ENCODE assay signal across 23 mouse cellular contexts in the genomic region with DNA sequence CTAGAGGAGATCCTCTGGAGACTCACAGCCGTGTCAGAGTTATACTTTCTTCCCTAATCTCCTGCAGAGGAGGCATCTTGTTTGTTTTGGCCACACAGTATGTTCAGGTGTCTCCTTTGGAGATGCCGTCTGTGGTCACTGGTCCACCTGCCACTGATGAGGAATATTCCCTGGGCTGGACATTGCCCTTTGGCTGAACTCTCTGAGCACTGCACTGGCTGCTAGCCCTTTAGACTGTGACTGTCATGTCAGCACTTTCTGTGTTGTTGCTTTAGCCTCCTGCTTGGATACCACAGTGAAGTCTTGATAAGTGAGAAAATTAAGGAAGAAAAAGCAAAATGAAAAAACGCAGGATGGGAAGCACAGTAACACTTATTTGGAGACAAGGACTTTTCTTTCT.
DNase-seq lines count a peak whose midpoint lies in the region; ATAC-seq and TF ChIP-seq lines count a peak whose summit lies in the region.
"Had no signal": no experiment of that assay in that cellular context is flagged by ENCODE, and none has a peak within 500 bp of the region (broad histone marks: within the 10 kb centered on the region; RNA-seq: fewer than 3 reads in every experiment).

No protein-coding gene starts in this region.

- H3K27ac ChIP-seq in liver, adult 2 months (replicated peaks; ENCODE audit: insufficient read depth, low read depth, low read length) = no peak overlapping the region
- H3K27ac ChIP-seq in liver, postnatal 0 days (ENCODE audit: low read depth) = no peak overlapping the region
- H3K27ac ChIP-seq: embryonic facial prominence, embryonic 13.5 days; forebrain, embryonic 12.5 days; gastrocnemius, adult 2 months; hindbrain, postnatal 0 days; liver, embryonic 15.5 days; midbrain, embryonic 10.5 days had no signal

- TF ChIP-seq EP300 in liver, postnatal 0 days (IDR thresholded peaks at IDR 0.05; ENCODE audit: low read depth) = no peak

- H3K27me3 ChIP-seq in liver, adult 2 months (ENCODE audit: control insufficient read depth, insufficient read depth, low read length) = no peaks in the 10 kb centered on the region
- H3K27me3 ChIP-seq in liver, postnatal 0 days (ENCODE audit: insufficient read depth, low read length) = no peaks in the 10 kb centered on the region
- H3K27me3 ChIP-seq: forebrain, embryonic 12.5 days; liver, embryonic 15.5 days had no signal

- no peaks in the 10 kb centered on the region for H3K36me3 ChIP-seq in liver, adult 2 months (ENCODE audit: control insufficient read depth, insufficient read depth, low read length)
- H3K36me3 ChIP-seq in liver, postnatal 0 days (replicated peaks; ENCODE audit: insufficient read depth, low read length) = no peaks in the 10 kb centered on the region
- H3K36me3 ChIP-seq: embryonic facial prominence, embryonic 13.5 days; forebrain, embryonic 12.5 days; liver, embryonic 15.5 days; midbrain, embryonic 10.5 days had no signal

- H3K9me3 ChIP-seq in liver, postnatal 0 days (ENCODE audit: low read length) = no peaks in the 10 kb centered on the region
- H3K9me3 ChIP-seq: embryonic facial prominence, embryonic 13.5 days; forebrain, embryonic 12.5 days; liver, embryonic 15.5 days; midbrain, embryonic 10.5 days had no signal

- no peaks in the 10 kb centered on the region for H3K4me1 ChIP-seq in liver, adult 2 months (ENCODE audit: control insufficient read depth, insufficient read depth, low read length)
- H3K4me1 ChIP-seq in liver, postnatal 0 days (ENCODE audit: insufficient read depth) = no peaks in the 10 kb centered on the region
- H3K4me1 ChIP-seq: forebrain, embryonic 12.5 days; liver, embryonic 15.5 days; midbrain, embryonic 10.5 days had no signal

- 30% methylated on average over 3 of the region's 3 CpGs for WGBS in liver, adult 2 months
- WGBS in liver, postnatal 0 days (ENCODE audit: insufficient replicate concordance) = 59% methylated on average over 3 of the region's 3 CpGs

- H3K9ac ChIP-seq in liver, adult 2 months (ENCODE audit: low read depth, low read length) = no peak overlapping the region
- no peak overlapping the region for H3K9ac ChIP-seq in liver, postnatal 0 days (replicated peaks)
- H3K9ac ChIP-seq: embryonic facial prominence, embryonic 13.5 days; forebrain, embryonic 12.5 days; liver, embryonic 15.5 days had no signal

- TF ChIP-seq POLR2A in liver, adult 2 months (IDR thresholded peaks at IDR 0.05; ENCODE audit: extremely low read depth, insufficient read depth, low read length) = no peak

- ATAC-seq in liver, postnatal 0 days = no peak
- ATAC-seq in frontal cortex, adult (ENCODE audit: low TSS enrichment) = no peak
- ATAC-seq: hindbrain, postnatal 0 days; intestine, embryonic 16.5 days; lung, postnatal 0 days had no signal

- TF ChIP-seq CTCF in liver, adult 2 months (IDR thresholded peaks at IDR 0.05; ENCODE audit: low read depth, low read length) = no peak
- TF ChIP-seq CTCF in liver, postnatal 0 days (IDR thresholded peaks at IDR 0.05; ENCODE audit: low read depth) = no peak

- no peaks in the 10 kb centered on the region for H3K79me2 ChIP-seq in liver, adult 2 months (ENCODE audit: control insufficient read depth, insufficient read depth, low read length)

- H3K4me3 ChIP-seq in liver, adult 2 months (ENCODE audit: insufficient read depth, low read depth, low read length) = no peak overlapping the region
- no peak overlapping the region for H3K4me3 ChIP-seq in liver, postnatal 0 days (ENCODE audit: low read depth, low read length)
- H3K4me3 ChIP-seq: embryonic facial prominence, embryonic 13.5 days; erythroblast, embryonic 14.5 days; forebrain, embryonic 12.5 days; gastrocnemius, adult 2 months; liver, embryonic 15.5 days; midbrain, embryonic 10.5 days had no signal

- peak; percentile 54 to 62 for DNase-seq in cerebellum, postnatal 10 days
- no peak for DNase-seq in cerebellum, adult 9-11 months
- peak; percentile 67 for DNase-seq in liver, adult 2 months (ENCODE audit: extremely low read depth, low read depth, low spot score)
- no peak for DNase-seq in liver, postnatal 0 days
- DNase-seq in kidney, postnatal 10 days = peak; percentile 57
- no peak for DNase-seq in natural killer cell, adult 2 months (ENCODE audit: low spot score in 2 of 2)
- DNase-seq in layer of hippocampus, postnatal 10 days (ENCODE audit: low spot score in 2 of 2) = no peak
- DNase-seq: cerebellum, adult 11-12 months; cerebellum, postnatal 36 days; embryo, embryonic 11 days; gastrocnemius, adult 2 months; thymus, adult 18-20 months; thymus, postnatal 36 days had no signal

- no peak overlapping the region for H3K4me2 ChIP-seq in liver, postnatal 0 days (ENCODE audit: low read depth, low read length)
- H3K4me2 ChIP-seq: embryonic facial prominence, embryonic 13.5 days; forebrain, embryonic 12.5 days; heart, embryonic 11.5 days; liver, embryonic 15.5 days had no signal

Comparison
In these comparisons a context has a peak if more than half of its experiments do, and no peak if none do; other contexts are left out.
1. DNase-seq: peak in cerebellum, postnatal 10 days (2 of 2), liver, adult 2 months (single experiment) and kidney, postnatal 10 days (single experiment); none in cerebellum, adult 9-11 months (single experiment), liver, postnatal 0 days (single experiment), natural killer cell, adult 2 months (0 of 2) and layer of hippocampus, postnatal 10 days (0 of 2).